Mouse (Mus musculus): Measurements from ENCODE around the gene Arl13b. TPM values are rescaled to one million over a fixed set of nuclear protein-coding genes. Genes with fewer than 3 reads are reported as not detected.
A peak's percentile ranks its signal among the peaks of the same experiment; 100 is the strongest.

Arl13b gene
- total and polyA plus RNA-seq, 3 experiments: 1.4 to 8.1 (median 7.5) TPM

DNA sequence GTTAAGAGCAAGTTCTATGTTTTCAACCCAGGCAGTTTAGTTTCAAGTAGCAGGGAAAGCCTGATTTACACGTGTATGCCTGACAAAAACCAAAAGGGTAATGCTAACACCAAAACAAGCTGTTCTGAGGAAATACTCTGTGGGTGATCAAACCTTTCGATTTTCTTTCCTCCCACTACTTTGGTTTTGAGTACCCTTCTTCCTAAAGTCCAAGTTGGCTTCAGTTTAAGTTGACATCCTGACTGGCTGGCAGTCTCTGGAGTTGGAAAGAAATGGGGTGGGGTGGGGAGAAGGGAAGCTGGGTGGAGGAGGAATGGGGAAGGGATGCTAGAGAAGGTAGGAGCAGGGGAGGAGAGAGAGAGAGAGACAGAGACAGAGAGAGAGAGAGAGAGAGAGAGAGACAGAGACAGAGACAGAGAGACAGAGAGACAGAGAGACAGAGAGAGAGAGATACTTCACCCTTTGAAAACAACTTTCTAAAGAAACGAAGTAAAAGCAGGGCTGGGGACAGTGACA lies 6.8 kb upstream of the Arl13b start:
- Histone ChIP-seq H3K27ac (peak overlapping the region; percentile 95), H3K9ac (ENCODE audit: low read depth, low read length) (no peak overlapping the region), H3K4me3 (peak overlapping the region; percentile 70), H3K79me2 (replicated peaks; ENCODE audit: control insufficient read depth, insufficient read depth, low read length) (no peaks in the 10 kb centered on the region), H3K27me3 (ENCODE audit: control insufficient read depth, insufficient read depth, low read length) (no peaks in the 10 kb centered on the region), H3K36me3 (ENCODE audit: control insufficient read depth, insufficient read depth, low read length) (peaks cover 7% of the 10 kb centered on the region), H3K4me1 (ENCODE audit: control insufficient read depth, insufficient read depth, low read length) (peaks cover 3% of the 10 kb centered on the region)
- TF ChIP-seq EP300 (IDR thresholded peaks at IDR 0.05; ENCODE audit: insufficient read depth, low read depth, low read length) (no peak), POLR2A (IDR thresholded peaks at IDR 0.05; ENCODE audit: insufficient read depth, low read depth, low read length) (no peak), CTCF (IDR thresholded peaks at IDR 0.05) (no peak)
- WGBS: 8% methylated on average over 3 of the region's 3 CpGs
- intact Hi-C loops (cut with DNase I): loop anchor here (2.0 kb wide), 1 partner anchor 67 kb away; the partner anchor contains the start of gene Nsun3
- DNase-seq: no peak

DNA sequence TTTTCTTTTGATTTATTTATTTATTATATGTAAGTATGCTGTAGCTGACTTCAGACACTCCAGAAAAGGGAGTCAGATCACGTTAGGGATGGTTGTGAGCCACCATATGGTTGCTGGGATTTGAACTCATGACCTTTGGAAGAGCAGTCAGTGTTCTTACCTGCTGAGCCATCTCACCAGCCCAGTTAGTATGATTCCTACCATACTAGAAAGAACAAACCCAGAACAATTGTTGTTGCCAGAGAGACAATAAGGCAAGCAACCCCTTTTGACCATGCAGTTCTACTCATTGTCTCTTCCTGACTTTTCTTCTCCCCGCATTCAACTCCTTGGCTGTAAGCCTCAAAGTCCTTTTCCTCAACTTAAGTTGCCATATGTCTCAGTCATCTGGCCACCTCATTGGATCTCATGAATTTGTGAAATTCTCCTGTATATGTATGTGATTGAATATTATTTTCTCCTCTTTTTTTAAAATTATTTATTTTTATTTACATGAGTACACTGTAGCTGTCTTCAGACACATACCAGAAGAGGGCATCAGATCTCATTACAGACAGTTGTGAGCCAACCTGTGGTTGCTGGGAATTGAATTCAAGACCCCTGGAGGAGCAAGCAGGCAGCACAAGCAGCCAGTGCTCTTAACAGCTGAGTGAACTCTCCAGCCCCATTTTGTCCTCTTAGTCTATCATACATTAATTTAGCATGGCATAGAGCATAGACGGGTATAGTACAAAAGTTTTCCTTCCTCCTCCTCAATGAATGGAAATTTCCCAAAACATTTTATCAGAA lies 5.8 kb upstream of the Arl13b start:
- no peak overlapping the region for H3K9ac ChIP-seq (ENCODE audit: low read depth, low read length)
- no peaks in the 10 kb centered on the region for H3K27me3 ChIP-seq (ENCODE audit: control insufficient read depth, insufficient read depth, low read length)
- no peaks in the 10 kb centered on the region for H3K79me2 ChIP-seq (replicated peaks; ENCODE audit: control insufficient read depth, insufficient read depth, low read length)
- DNase-seq: no peak
- no peak overlapping the region for H3K4me3 ChIP-seq
- 82% methylated on average over 3 of the region's 3 CpGs for WGBS
- H3K36me3 ChIP-seq (ENCODE audit: control insufficient read depth, insufficient read depth, low read length): peaks cover 5% of the 10 kb centered on the region
- intact Hi-C loops (cut with DNase I): no loop called here
- peaks cover 3% of the 10 kb centered on the region for H3K4me1 ChIP-seq (ENCODE audit: control insufficient read depth, insufficient read depth, low read length)
- no peak for TF ChIP-seq POLR2A (IDR thresholded peaks at IDR 0.05; ENCODE audit: insufficient read depth, low read depth, low read length)
- no peak for TF ChIP-seq EP300 (IDR thresholded peaks at IDR 0.05; ENCODE audit: insufficient read depth, low read depth, low read length)
- TF ChIP-seq CTCF (IDR thresholded peaks at IDR 0.05): 0 out of 2 replicates have a peak, but pooled peaks have one; percentile 6
- no peak overlapping the region for H3K27ac ChIP-seq

- 87% methylated on average over 6 of the region's 6 CpGs for WGBS
- DNase-seq: no peak
- Histone ChIP-seq H3K27ac (no peak overlapping the region), H3K79me2 (replicated peaks; ENCODE audit: control insufficient read depth, insufficient read depth, low read length) (peaks cover 4% of the 10 kb centered on the region), H3K4me1 (ENCODE audit: control insufficient read depth, insufficient read depth, low read length) (no peaks in the 10 kb centered on the region; the same call in 1 of the 2 replicates), H3K27me3 (ENCODE audit: control insufficient read depth, insufficient read depth, low read length) (no peaks in the 10 kb centered on the region; the same call in 1 of the 2 replicates), H3K4me3 (no peak overlapping the region), H3K36me3 (ENCODE audit: control insufficient read depth, insufficient read depth, low read length) (no peaks in the 10 kb centered on the region), H3K9ac (ENCODE audit: low read depth, low read length) (no peak overlapping the region)
- no peak for TF ChIP-seq POLR2A (IDR thresholded peaks at IDR 0.05; ENCODE audit: insufficient read depth, low read depth, low read length)
- intact Hi-C loops (cut with DNase I): no loop called here
Observed at GRCm38 (mm10) chr16:62845341-62845740, 1.5 kb downstream of the Arl13b start.

GRCm38 (mm10) chr16:62834016-62834735 lies 12.7 kb downstream of the Arl13b start:
- no peak for DNase-seq
- 52% methylated on average over 3 of the region's 3 CpGs for WGBS
- H3K4me1 ChIP-seq (ENCODE audit: control insufficient read depth, insufficient read depth, low read length): peaks cover 3% of the 10 kb centered on the region; the same call in 1 of the 2 replicates
- no peak overlapping the region for H3K27ac ChIP-seq
- TF ChIP-seq POLR2A (IDR thresholded peaks at IDR 0.05; ENCODE audit: insufficient read depth, low read depth, low read length) (no peak), EP300 (IDR thresholded peaks at IDR 0.05; ENCODE audit: insufficient read depth, low read depth, low read length) (no peak), CTCF (IDR thresholded peaks at IDR 0.05) (no peak)
- no peak overlapping the region for H3K9ac ChIP-seq (ENCODE audit: low read depth, low read length)
- H3K36me3 ChIP-seq (ENCODE audit: control insufficient read depth, insufficient read depth, low read length): no peaks in the 10 kb centered on the region
- no peaks in the 10 kb centered on the region; the same call in 1 of the 2 replicates for H3K79me2 ChIP-seq (replicated peaks; ENCODE audit: control insufficient read depth, insufficient read depth, low read length)
- intact Hi-C loops (cut with DNase I): no loop called here
- H3K27me3 ChIP-seq (ENCODE audit: control insufficient read depth, insufficient read depth, low read length): no peaks in the 10 kb centered on the region
- no peak overlapping the region for H3K4me3 ChIP-seq

- H3K9ac ChIP-seq (ENCODE audit: low read depth, low read length): no peak overlapping the region
- intact Hi-C loops (cut with DNase I): no loop called here
- WGBS: 21% methylated on average over 4 of the region's 4 CpGs
- H3K27ac ChIP-seq: no peak overlapping the region
- H3K4me1 ChIP-seq (ENCODE audit: control insufficient read depth, insufficient read depth, low read length): peaks cover 3% of the 10 kb centered on the region; the same call in 1 of the 2 replicates
- no peaks in the 10 kb centered on the region; the same call in 1 of the 2 replicates for H3K79me2 ChIP-seq (replicated peaks; ENCODE audit: control insufficient read depth, insufficient read depth, low read length)
- H3K36me3 ChIP-seq (ENCODE audit: control insufficient read depth, insufficient read depth, low read length): no peaks in the 10 kb centered on the region
- no peak for TF ChIP-seq POLR2A (IDR thresholded peaks at IDR 0.05; ENCODE audit: insufficient read depth, low read depth, low read length)
- peak; percentile 93 for TF ChIP-seq CTCF (IDR thresholded peaks at IDR 0.05)
- H3K4me3 ChIP-seq: no peak overlapping the region
- no peaks in the 10 kb centered on the region for H3K27me3 ChIP-seq (ENCODE audit: control insufficient read depth, insufficient read depth, low read length)
- DNase-seq: peak; percentile 24 to 37
Observed at GRCm38 (mm10) chr16:62832481-62832880, 14.4 kb downstream of the Arl13b start.

Measured in heart, adult 2 months (tissue).